Mouse (Mus musculus) heart, embryonic 13.5 days (tissue): ENCODE data around the gene Fndc7. TPM values are rescaled to one million over a fixed set of nuclear protein-coding genes. Genes with fewer than 3 reads are reported as not detected.
A peak's percentile ranks its signal among the peaks of the same experiment; 100 is the strongest.
"Not testable (repeated sequence)": the region's sequence is repeated elsewhere in the genome, so short reads cannot be mapped to it uniquely, and the experiment has no call there.

Experiments used
- ATAC-seq: fragments of 200-750 bp; cut with Nextera tagmentation; 2 replicates; pipeline ENCODE4 v1.8.0; 2017; ENCODE audit warnings: moderate TSS enrichment; ENCODE audit not compliant: insufficient number of reproducible peaks, low FRiP score, low TSS enrichment; ENCODE audit errors: extremely low read depth
- H3K27ac ChIP-seq: fragments of 300-500 bp; sonication (generic); replicated peaks from 2 replicates; pipeline ENCODE4 v1.5.1; 2015; ENCODE audit warnings: moderate library complexity, mild to moderate bottlenecking, inconsistent platforms
- H3K27me3 ChIP-seq: fragments of 300-500 bp; sonication (generic); replicated peaks from 2 replicates; pipeline ENCODE4 v1.6.1; 2015; ENCODE audit warnings: mild to moderate bottlenecking, inconsistent platforms
- H3K36me3 ChIP-seq: fragments of 300-500 bp; sonication (generic); 2 replicates; pipeline ENCODE4 v1.6.1; 2015; ENCODE audit warnings: mild to moderate bottlenecking, inconsistent platforms
- H3K4me1 ChIP-seq: fragments of 300-500 bp; sonication (generic); 2 replicates; pipeline ENCODE4 v1.6.1; 2015; ENCODE audit warnings: inconsistent platforms
- H3K4me2 ChIP-seq: fragments of 300-500 bp; sonication (generic); 2 replicates; pipeline ENCODE4 v1.6.1; 2015; ENCODE audit warnings: inconsistent platforms, mild to moderate bottlenecking, moderate library complexity
- H3K4me3 ChIP-seq: fragments of 300-500 bp; sonication (generic); 2 replicates; pipeline ENCODE4 v1.5.1; 2015; ENCODE audit warnings: moderate library complexity, mild to moderate bottlenecking, inconsistent platforms
- H3K9ac ChIP-seq: fragments of 300-500 bp; sonication (generic); 2 replicates; pipeline ENCODE4 v1.6.1; 2015; ENCODE audit warnings: inconsistent platforms, mild to moderate bottlenecking, moderate library complexity
- H3K9me3 ChIP-seq: fragments of 300-500 bp; sonication (generic); 2 replicates; pipeline ENCODE4 v1.6.1; 2016; ENCODE audit warnings: inconsistent platforms
- WGBS: fragments of 180-500 bp; shearing (Covaris S2); methylation state at CpG from one replicate; pipeline ENCODE4 v1.1.7; 2015; ENCODE audit warnings: mixed read lengths; 5-methylcytosine and 5-hydroxymethylcytosine counted together
- polyA plus RNA-seq: library from polyadenylated mRNA; unstranded; fragments of >200 nt; fragmentation: Nextera tagmentation; extraction: Ambion mirVana; gene quantifications from 2 replicates; pipeline ENCODE4 v1.2.1, GENCODE M21; 2015

Gene Fndc7
- polyA plus RNA-seq, 1 experiment from 2014 or later: 0.13 TPM

- Histone ChIP-seq H3K4me3 (no peak overlapping the region), H3K27ac (no peak overlapping the region), H3K4me1 (peaks cover 21% of the 10 kb centered on the region), H3K4me2 (no peak overlapping the region), H3K9me3 (no peaks in the 10 kb centered on the region), H3K9ac (no peak overlapping the region), H3K27me3 (no peaks in the 10 kb centered on the region), H3K36me3 (peaks cover 28% of the 10 kb centered on the region)
- ATAC-seq: no peak
- WGBS: 87% methylated on average over 6 of the region's 6 CpGs
Measured at GRCm38 (mm10) chr3:108836931-108837330, 52.9 kb downstream of the Fndc7 start.

GRCm38 (mm10) chr3:108833717-108834116, 56.1 kb downstream of the Fndc7 start:
- not testable (repeated sequence) for H3K9me3 ChIP-seq, H3K27me3 ChIP-seq, H3K9ac ChIP-seq, H3K4me3 ChIP-seq, H3K27ac ChIP-seq, H3K4me2 ChIP-seq, ATAC-seq
- H3K4me1 ChIP-seq: peaks cover 26% of the 10 kb centered on the region
- H3K36me3 ChIP-seq: peaks cover 31% of the 10 kb centered on the region
- 89% methylated on average over 1 of the region's 1 CpGs for WGBS

GRCm38 (mm10) chr3:108831750-108832149, 58.1 kb downstream of the Fndc7 start:
- peaks cover 38% of the 10 kb centered on the region for H3K36me3 ChIP-seq
- H3K4me3 ChIP-seq: no peak overlapping the region
- ATAC-seq: no peak
- 88% methylated on average over 6 of the region's 6 CpGs for WGBS
- H3K27me3 ChIP-seq: no peaks in the 10 kb centered on the region
- H3K4me2 ChIP-seq: no peak overlapping the region
- no peak overlapping the region for H3K9ac ChIP-seq
- peaks cover 13% of the 10 kb centered on the region for H3K4me1 ChIP-seq
- H3K27ac ChIP-seq: no peak overlapping the region
- no peaks in the 10 kb centered on the region for H3K9me3 ChIP-seq

- no peaks in the 10 kb centered on the region for H3K27me3 ChIP-seq
- H3K36me3 ChIP-seq: peaks cover 39% of the 10 kb centered on the region
- H3K9me3 ChIP-seq: no peaks in the 10 kb centered on the region
- H3K27ac ChIP-seq: peak overlapping the region; percentile 48
- 58% methylated on average over 11 of the region's 11 CpGs for WGBS
- peak overlapping the region; percentile 40; the same call in 1 of the 2 replicates for H3K9ac ChIP-seq
- no peak for ATAC-seq
- peaks cover 13% of the 10 kb centered on the region for H3K4me1 ChIP-seq
- no peak overlapping the region for H3K4me3 ChIP-seq
- peak overlapping the region; percentile 38 for H3K4me2 ChIP-seq
Measured at GRCm38 (mm10) chr3:108830493-108830892, 59.3 kb downstream of the Fndc7 start.

- Histone ChIP-seq H3K9ac (no peak overlapping the region), H3K9me3 (no peaks in the 10 kb centered on the region), H3K27me3 (no peaks in the 10 kb centered on the region), H3K4me3 (no peak overlapping the region), H3K27ac (no peak overlapping the region), H3K4me2 (no peak overlapping the region), H3K36me3 (peaks cover 71% of the 10 kb centered on the region), H3K4me1 (0 out of 2 replicates have a peak, but pooled peaks cover 4% of the 10 kb centered on the region)
- WGBS: 78% methylated on average over 4 of the region's 4 CpGs
- no peak for ATAC-seq
Measured at GRCm38 (mm10) chr3:108815631-108816030, 74.2 kb downstream of the Fndc7 start.

- H3K4me2 ChIP-seq: no peak overlapping the region
- H3K4me1 ChIP-seq: peaks cover 1% of the 10 kb centered on the region
- 61% methylated on average over 4 of the region's 4 CpGs for WGBS
- H3K27me3 ChIP-seq: no peaks in the 10 kb centered on the region
- no peak overlapping the region for H3K4me3 ChIP-seq
- no peak overlapping the region for H3K27ac ChIP-seq
- no peak overlapping the region for H3K9ac ChIP-seq
- H3K36me3 ChIP-seq: peaks cover 68% of the 10 kb centered on the region
- ATAC-seq: no peak
- H3K9me3 ChIP-seq: no peaks in the 10 kb centered on the region
Measured at GRCm38 (mm10) chr3:108810747-108811263, 79.0 kb downstream of the Fndc7 start.

- peaks cover 9% of the 10 kb centered on the region for H3K4me1 ChIP-seq
- no peak overlapping the region for H3K9ac ChIP-seq
- no peaks in the 10 kb centered on the region for H3K27me3 ChIP-seq
- no peak for ATAC-seq
- peak overlapping the region; percentile 2; the same call in 1 of the 2 replicates for H3K27ac ChIP-seq
- H3K4me2 ChIP-seq: no peak overlapping the region
- peaks cover 71% of the 10 kb centered on the region for H3K36me3 ChIP-seq
- 73% methylated on average over 5 of the region's 5 CpGs for WGBS
- H3K9me3 ChIP-seq: no peaks in the 10 kb centered on the region
- no peak overlapping the region for H3K4me3 ChIP-seq
Measured at GRCm38 (mm10) chr3:108805622-108806021, 84.2 kb downstream of the Fndc7 start.

Other genes with a start within 250 kb of the Fndc7 start
- 43.5 and 46.4 TPM in 2 replicates for gene Clcc1, start 236.1 kb downstream of the Fndc7 start, polyA plus RNA-seq
- 25.4 and 27.1 TPM in 2 replicates for gene Gpsm2, start 167.7 kb downstream of the Fndc7 start, polyA plus RNA-seq
- 0.07 TPM in 1 of 2 replicates, not detected in the other for gene Aknad1, start 150.3 kb downstream of the Fndc7 start, polyA plus RNA-seq
- 24.2 and 26.3 TPM in 2 replicates for gene Stxbp3, start 49.5 kb downstream of the Fndc7 start, polyA plus RNA-seq
- 49.0 and 49.1 TPM in 2 replicates for gene Prpf38b, start 21.7 kb upstream of the Fndc7 start, polyA plus RNA-seq
- 0.29 TPM in 1 of 2 replicates, not detected in the other for gene Henmt1, start 49.9 kb upstream of the Fndc7 start, polyA plus RNA-seq
- not detected in 2 replicates for gene Gm9857, start 50.4 kb upstream of the Fndc7 start, polyA plus RNA-seq
- gene Fam102b, start 137.6 kb upstream of the Fndc7 start, polyA plus RNA-seq: 3.0 and 3.2 TPM in 2 replicates
- not detected in 2 replicates for gene Slc25a54, start 190.5 kb upstream of the Fndc7 start, polyA plus RNA-seq
- gene Slc25a24, start 233.1 kb upstream of the Fndc7 start, polyA plus RNA-seq: 24.1 and 25.6 TPM in 2 replicates